Mouse (Mus musculus): ENCODE measurements around the gene Gm28870. TPM values are rescaled to one million over a fixed set of nuclear protein-coding genes. Genes with fewer than 3 reads are reported as not detected.
"Not testable (repeated sequence)": the region's sequence is repeated elsewhere in the genome, so short reads cannot be mapped to it uniquely, and the experiment has no call there.

The Gm28870 gene
- not detected for total RNA-seq (2022)

DNA sequence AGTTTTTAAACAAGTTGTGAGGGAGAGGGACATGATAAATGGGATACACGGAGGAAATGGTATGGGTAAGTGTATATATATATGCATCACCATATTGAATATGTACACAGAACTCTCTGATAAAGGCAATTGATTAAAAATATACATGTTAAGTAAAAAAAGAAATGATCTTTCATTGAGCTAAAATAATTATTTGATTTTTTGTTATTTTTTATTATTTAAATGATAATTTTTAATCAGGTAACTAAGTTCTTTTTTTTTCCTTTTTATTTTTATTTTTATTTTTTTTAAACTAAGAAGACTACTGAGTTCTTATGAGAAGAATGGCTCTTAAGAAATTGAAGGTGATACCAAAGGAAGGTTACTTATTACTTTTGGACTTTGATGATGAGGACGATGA, at the start of gene Gm28870:
Gene Gm28870, plus strand, starts transcription at position 301 of the 400 bp plus-strand sequence.
- DNase-seq (ENCODE audit: low spot score in 2 of 2) = not testable (repeated sequence)

Measured in layer of hippocampus, adult 8-10 months (tissue).